Mouse (Mus musculus) heart, adult 2 months (tissue): ENCODE results near the gene Lpin1. TPM values are rescaled to one million over a fixed set of nuclear protein-coding genes. Genes with fewer than 3 reads are reported as not detected.
A peak's percentile ranks its signal among the peaks of the same experiment; 100 is the strongest.

Experiments
- DNase-seq, 2 experiments: peaks; one replicate each; pipeline ENCODE4 v3.0.0; 2021
- H3K27ac ChIP-seq: fragments of 200-600 bp; 2 replicates; pipeline ENCODE4 v1.8.1; 2022
- H3K27me3 ChIP-seq: fragments of 200-500 bp; 2 replicates; pipeline ENCODE4 v1.6.1; 2012; ENCODE audit warnings: mild to moderate bottlenecking, low read length, inconsistent platforms, mixed read lengths; ENCODE audit not compliant: control insufficient read depth, insufficient read depth
- H3K36me3 ChIP-seq: fragments of 200-500 bp; 2 replicates; pipeline ENCODE4 v1.6.1; 2012; ENCODE audit warnings: low read length, inconsistent platforms; ENCODE audit not compliant: control insufficient read depth, insufficient read depth
- H3K4me1 ChIP-seq: fragments of 200-500 bp; 2 replicates; pipeline ENCODE4 v1.6.1; 2011; ENCODE audit warnings: low read length; ENCODE audit not compliant: control insufficient read depth, insufficient read depth
- H3K4me3 ChIP-seq: fragments of 200-600 bp; 2 replicates; pipeline ENCODE4 v1.8.1; 2022
- H3K79me2 ChIP-seq: fragments of 200-500 bp; replicated peaks from 2 replicates; pipeline ENCODE4 v1.6.1; 2012; ENCODE audit warnings: mild to moderate bottlenecking, inconsistent platforms, low read length, moderate library complexity, mixed read lengths; ENCODE audit not compliant: control insufficient read depth, insufficient read depth
- H3K9ac ChIP-seq: fragments of 200-500 bp; 2 replicates; pipeline ENCODE4 v1.6.1; 2012; ENCODE audit warnings: low read depth, mild to moderate bottlenecking, control low read depth, inconsistent platforms, low read length, mixed read lengths
- CTCF ChIP-seq: fragments of 200-600 bp; IDR thresholded peaks from 2 replicates; pipeline ENCODE4 v1.8.1; 2022; ENCODE audit warnings: antibody characterized with exemption, mild to moderate bottlenecking, moderate library complexity
- EP300 ChIP-seq: fragments of 200-500 bp; IDR thresholded peaks from 2 replicates; pipeline ENCODE4 v1.6.1; 2011; ENCODE audit warnings: low read depth, low read length, control low read depth; ENCODE audit not compliant: insufficient read depth
- POLR2A ChIP-seq: fragments of 200-500 bp; IDR thresholded peaks from 2 replicates; pipeline ENCODE4 v1.6.1; 2011; ENCODE audit warnings: mild to moderate bottlenecking, low read depth, low read length, control low read depth; ENCODE audit not compliant: insufficient read depth
- WGBS: fragments of 180-500 bp; shearing (Covaris S2); methylation state at CpG from one replicate; pipeline ENCODE4 v1.1.7; 2018; 5-methylcytosine and 5-hydroxymethylcytosine counted together
- intact Hi-C: fragments of 180-260 bp; cut with DNase I; formaldehyde crosslinking; loops from one replicate; pipeline ENCODE4 v1.15.1; 2025
- polyA plus RNA-seq: library from polyadenylated mRNA; depleted of rRNA; stranded (reverse); fragments of >200 nt; gene quantifications from 2 replicates; pipeline ENCODE4 v1.2.3, GENCODE M21; 2012
- total RNA-seq, 2 experiments: library from RNA; stranded (reverse); gene quantifications; 2 replicates each; pipeline ENCODE4 v1.2.3; 2021

The Lpin1 gene
- total and polyA plus RNA-seq, 3 experiments = 96.8 to 171 (median 160) TPM

- no peak overlapping the region for H3K9ac ChIP-seq
- peaks cover 3% of the 10 kb centered on the region; the same call in 1 of the 2 replicates for H3K4me1 ChIP-seq
- H3K27me3 ChIP-seq = no peaks in the 10 kb centered on the region
- H3K36me3 ChIP-seq = no peaks in the 10 kb centered on the region
- TF ChIP-seq POLR2A (no peak), CTCF (no peak), EP300 (no peak)
- H3K27ac ChIP-seq = no peak overlapping the region
- intact Hi-C loops = no loop called here
- H3K79me2 ChIP-seq = no peaks in the 10 kb centered on the region
- whole genome bisulfite sequencing = 82% methylated on average over 5 of the region's 5 CpGs
- H3K4me3 ChIP-seq = no peak overlapping the region
- no peak for DNase-seq
Measured at GRCm38 (mm10) chr12:16526862-16527261, 83.9 kb downstream of the Lpin1 start.

- H3K4me3 ChIP-seq = no peak overlapping the region
- peaks cover 3% of the 10 kb centered on the region; the same call in 1 of the 2 replicates for H3K4me1 ChIP-seq
- H3K27ac ChIP-seq = no peak overlapping the region
- no peaks in the 10 kb centered on the region for H3K79me2 ChIP-seq
- no peaks in the 10 kb centered on the region; the same call in 1 of the 2 replicates for H3K36me3 ChIP-seq
- WGBS = 54% methylated on average over 2 of the region's 2 CpGs
- no peak overlapping the region for H3K9ac ChIP-seq
- intact Hi-C loops = no loop called here
- H3K27me3 ChIP-seq = no peaks in the 10 kb centered on the region
- TF ChIP-seq EP300 = no peak
- TF ChIP-seq POLR2A = no peak
- no peak for TF ChIP-seq CTCF
- DNase-seq = no peak
Measured at GRCm38 (mm10) chr12:16526134-16526533, 84.6 kb downstream of the Lpin1 start.

GRCm38 (mm10) chr12:16515183-16515582, 95.6 kb downstream of the Lpin1 start:
- H3K9ac ChIP-seq = no peak overlapping the region
- H3K79me2 ChIP-seq = no peaks in the 10 kb centered on the region
- intact Hi-C loops = no loop called here
- H3K27me3 ChIP-seq = no peaks in the 10 kb centered on the region
- H3K27ac ChIP-seq = peak overlapping the region; percentile 61; the same call in 1 of the 2 replicates
- H3K4me3 ChIP-seq = no peak overlapping the region
- H3K36me3 ChIP-seq = no peaks in the 10 kb centered on the region
- peaks cover 1% of the 10 kb centered on the region; the same call in 1 of the 2 replicates for H3K4me1 ChIP-seq
- peak; percentile 56 to 80 for DNase-seq
- TF ChIP-seq EP300 (peak; percentile 89), CTCF (no peak), POLR2A (no peak)
- 66% methylated on average over 9 of the region's 9 CpGs for WGBS

GRCm38 (mm10) chr12:16512991-16513390, 97.8 kb downstream of the Lpin1 start:
- H3K36me3 ChIP-seq = no peaks in the 10 kb centered on the region
- no peak for DNase-seq
- WGBS = 71% methylated on average over 1 of the region's 1 CpGs
- H3K79me2 ChIP-seq = no peaks in the 10 kb centered on the region
- peaks cover 1% of the 10 kb centered on the region for H3K4me1 ChIP-seq
- no peak for TF ChIP-seq CTCF
- no peak for TF ChIP-seq POLR2A
- TF ChIP-seq EP300 = no peak
- H3K27ac ChIP-seq = no peak overlapping the region
- intact Hi-C loops = no loop called here
- H3K9ac ChIP-seq = no peak overlapping the region
- H3K27me3 ChIP-seq = no peaks in the 10 kb centered on the region
- H3K4me3 ChIP-seq = no peak overlapping the region

- TF ChIP-seq CTCF (no peak; the same call in 1 of the 2 replicates), EP300 (peak; percentile 61; the same call in 1 of the 2 replicates)
- H3K27me3 ChIP-seq = no peaks in the 10 kb centered on the region
- H3K27ac ChIP-seq = peak overlapping the region; percentile 65
- H3K4me3 ChIP-seq = 0 out of 2 replicates have a peak overlapping the region, but pooled peaks have one; percentile 11
- H3K36me3 ChIP-seq = no peaks in the 10 kb centered on the region
- intact Hi-C loops = loop anchor here (2.0 to 5.0 kb wide), 3 partner anchors 487 to 902 kb away; partner anchors contain the start of gene Trib2
- no peaks in the 10 kb centered on the region; the same call in 1 of the 2 replicates for H3K4me1 ChIP-seq
- H3K9ac ChIP-seq = no peak overlapping the region
- 13% methylated on average over 13 of the region's 13 CpGs for WGBS
- no peaks in the 10 kb centered on the region for H3K79me2 ChIP-seq
- DNase-seq = peak; percentile 73 to 75
Measured at GRCm38 (mm10) chr12:16509122-16509752, 101.5 kb downstream of the Lpin1 start.
